Mouse (Mus musculus) forebrain, embryonic 11.5 days (tissue): ENCODE results near the gene Slc25a42. TPM values are rescaled to one million over a fixed set of nuclear protein-coding genes. Genes with fewer than 3 reads are reported as not detected.

Source experiments
- ATAC-seq: fragments of 200-750 bp; cut with Nextera tagmentation; replicated peaks from 2 replicates; pipeline ENCODE4 v1.8.0; 2017; ENCODE audit warnings: moderate TSS enrichment; ENCODE audit not compliant: low FRiP score
- DNase-seq: peaks from one replicate; pipeline ENCODE4 v3.0.0-alpha.2; 2017; ENCODE audit warnings: low spot score
- H3K27ac ChIP-seq: fragments of 300-500 bp; sonication (generic); 2 replicates; pipeline ENCODE4 v1.5.1; 2014; ENCODE audit warnings: low read depth, low read length
- H3K27me3 ChIP-seq: fragments of 300-500 bp; sonication (generic); 2 replicates; pipeline ENCODE4 v1.6.1; 2014; ENCODE audit warnings: mild to moderate bottlenecking, low read length, mixed read lengths; ENCODE audit not compliant: control insufficient read depth, insufficient read depth
- H3K36me3 ChIP-seq: fragments of 300-500 bp; sonication (generic); 2 replicates; pipeline ENCODE4 v1.6.1; 2014; ENCODE audit warnings: mild to moderate bottlenecking, low read length, moderate library complexity, mixed read lengths; ENCODE audit not compliant: control insufficient read depth, insufficient read depth
- H3K4me1 ChIP-seq: fragments of 300-500 bp; sonication (generic); replicated peaks from 2 replicates; pipeline ENCODE4 v1.6.1; 2014; ENCODE audit warnings: low read length, mixed read lengths; ENCODE audit not compliant: control insufficient read depth, insufficient read depth
- H3K4me2 ChIP-seq: fragments of 300-500 bp; sonication (generic); 2 replicates; pipeline ENCODE4 v1.6.1; 2014; ENCODE audit warnings: low read depth, mild to moderate bottlenecking, low read length, moderate library complexity, mixed read lengths; ENCODE audit not compliant: severe bottlenecking
- H3K4me3 ChIP-seq: fragments of 300-500 bp; sonication (generic); 2 replicates; pipeline ENCODE4 v1.5.1; 2014; ENCODE audit warnings: low read depth, low read length
- H3K9ac ChIP-seq: fragments of 300-500 bp; sonication (generic); 2 replicates; pipeline ENCODE4 v1.6.1; 2014; ENCODE audit warnings: low read length
- H3K9me3 ChIP-seq: fragments of 300-500 bp; sonication (generic); 2 replicates; pipeline ENCODE4 v1.6.1; 2016; ENCODE audit warnings: low read length, mixed read lengths; ENCODE audit not compliant: control insufficient read depth
- WGBS: fragments of 180-500 bp; shearing (Covaris S2); extraction: QIAGEN DNeasy Blood & Tissue Kit; methylation state at CpG from one replicate; pipeline ENCODE4 v1.1.7; 2014; 5-methylcytosine and 5-hydroxymethylcytosine counted together
- polyA plus RNA-seq: library from polyadenylated mRNA; unstranded; fragments of >200 nt; fragmentation: Nextera tagmentation; extraction: Ambion mirVana; gene quantifications from 2 replicates; pipeline ENCODE4 v1.2.1, GENCODE M21; 2014

Gene Slc25a42
- polyA plus RNA-seq, 1 experiment from 2014 or later = 1.9 TPM

DNA sequence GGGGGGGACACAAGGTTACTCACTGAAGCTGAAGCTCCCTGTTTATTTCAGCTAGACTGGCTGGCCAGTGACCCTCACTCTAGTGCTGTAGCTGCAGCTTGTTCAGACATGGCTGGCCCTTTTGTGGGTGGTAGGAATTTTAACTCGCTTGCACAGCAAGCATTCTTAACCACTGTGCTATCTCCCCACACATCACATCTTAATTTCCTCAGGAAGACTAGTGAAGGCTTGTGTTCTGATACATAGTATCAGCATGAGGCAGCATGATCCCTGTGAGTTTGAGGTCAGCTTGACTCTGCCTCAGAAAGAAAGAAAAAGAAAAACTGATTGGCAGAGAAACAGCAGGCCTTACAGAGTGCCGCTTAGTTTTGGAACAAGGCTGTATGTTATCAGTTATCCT, 25.7 kb upstream of the Slc25a42 start:
- no peak for DNase-seq
- H3K4me2 ChIP-seq = no peak overlapping the region
- H3K9ac ChIP-seq = no peak overlapping the region
- peaks cover 26% of the 10 kb centered on the region; the same call in 1 of the 2 replicates for H3K36me3 ChIP-seq
- H3K27ac ChIP-seq = no peak overlapping the region
- H3K9me3 ChIP-seq = no peaks in the 10 kb centered on the region
- no peaks in the 10 kb centered on the region for H3K27me3 ChIP-seq
- WGBS = 92% methylated on average over 2 of the region's 2 CpGs
- no peak overlapping the region for H3K4me3 ChIP-seq
- peaks cover 10% of the 10 kb centered on the region for H3K4me1 ChIP-seq
- no peak for ATAC-seq

DNA sequence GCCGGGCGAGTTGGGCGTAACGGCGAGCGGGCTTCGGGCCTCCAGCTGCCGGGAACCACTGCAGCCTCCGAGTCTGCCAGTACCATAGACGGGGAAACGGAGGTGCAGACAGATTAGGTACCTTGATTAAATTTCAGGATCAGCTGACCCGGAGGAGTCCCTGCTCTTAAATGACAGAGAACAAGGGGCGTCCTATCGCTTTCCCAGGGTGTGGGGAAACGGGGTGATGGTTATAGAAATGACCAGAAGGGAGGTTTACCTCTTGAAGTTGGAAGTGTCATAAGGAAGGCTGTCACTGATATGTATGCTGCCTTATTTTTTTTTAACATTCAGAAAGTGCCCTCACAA, 22.6 kb upstream of the Slc25a42 start:
- no peak for DNase-seq
- no peak; the same call in 1 of the 2 replicates for ATAC-seq
- WGBS = 1% methylated on average over 15 of the region's 15 CpGs
- H3K27ac ChIP-seq = peak overlapping the region; percentile 70
- H3K36me3 ChIP-seq = peaks cover 12% of the 10 kb centered on the region; the same call in 1 of the 2 replicates
- no peaks in the 10 kb centered on the region for H3K27me3 ChIP-seq
- peak overlapping the region; percentile 70 for H3K4me2 ChIP-seq
- peak overlapping the region; percentile 80 for H3K9ac ChIP-seq
- peaks cover 10% of the 10 kb centered on the region for H3K4me1 ChIP-seq
- H3K4me3 ChIP-seq = peak overlapping the region; percentile 67
- H3K9me3 ChIP-seq = no peaks in the 10 kb centered on the region

DNA sequence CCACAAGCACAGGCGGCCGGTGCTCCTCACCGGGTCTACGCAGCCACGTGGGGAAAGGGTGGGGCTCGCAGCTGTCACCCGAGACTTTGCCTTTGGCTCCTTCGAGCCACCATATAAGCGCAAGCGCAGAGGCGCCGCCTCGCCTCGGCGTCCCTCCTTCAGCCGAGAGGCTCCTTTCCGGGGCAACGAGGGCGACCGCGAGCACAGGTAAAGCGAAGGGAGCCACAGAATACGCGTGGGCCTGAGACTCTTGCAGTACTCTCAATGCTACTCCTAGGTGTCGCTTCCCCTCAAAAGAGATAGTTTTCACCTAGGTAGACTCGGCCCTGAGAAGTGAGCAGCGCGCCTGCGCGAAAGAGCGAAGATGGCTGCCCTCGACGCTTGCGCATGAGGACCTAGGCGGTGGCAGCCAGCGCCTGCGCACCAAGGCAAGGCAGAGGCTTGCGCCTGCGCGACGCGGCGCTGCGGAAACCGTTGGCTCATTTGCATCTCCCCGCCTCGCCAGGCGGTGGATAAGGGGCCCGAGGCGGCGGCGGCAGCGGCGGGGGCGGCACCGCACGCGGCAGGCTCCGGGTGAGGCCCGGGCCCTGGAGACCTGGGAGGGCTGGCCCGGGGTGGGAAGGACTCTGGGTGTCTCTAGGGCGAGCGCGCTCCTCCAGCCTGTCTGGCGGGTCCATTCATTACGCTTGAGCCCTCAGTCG, 22.1 kb upstream of the Slc25a42 start, which contains the start of the genes Sugp2 and Armc6:
Gene Sugp2 (plus strand): TSS at position 147 of the 701 bp plus-strand sequence.
Gene Armc6 (minus strand): TSS at position 387 of the 701 bp plus-strand sequence.
- Histone ChIP-seq H3K9ac (peak within 1 kb of the TSS; percentile 80), H3K27me3 (no peaks in the 10 kb centered on the region), H3K4me2 (peak within 1 kb of the TSS; percentile 98), H3K4me3 (peak within 1 kb of the TSS; percentile 67), H3K36me3 (peaks cover 12% of the 10 kb centered on the region; the same call in 1 of the 2 replicates), H3K27ac (peak within 1 kb of the TSS; percentile 78), H3K4me1 (peaks cover 10% of the 10 kb centered on the region), H3K9me3 (no peaks in the 10 kb centered on the region)
- peak; percentile 96 for ATAC-seq
- DNase-seq = peak; percentile 95
- under 1% methylated on average over 66 of the region's 67 CpGs for WGBS

DNA sequence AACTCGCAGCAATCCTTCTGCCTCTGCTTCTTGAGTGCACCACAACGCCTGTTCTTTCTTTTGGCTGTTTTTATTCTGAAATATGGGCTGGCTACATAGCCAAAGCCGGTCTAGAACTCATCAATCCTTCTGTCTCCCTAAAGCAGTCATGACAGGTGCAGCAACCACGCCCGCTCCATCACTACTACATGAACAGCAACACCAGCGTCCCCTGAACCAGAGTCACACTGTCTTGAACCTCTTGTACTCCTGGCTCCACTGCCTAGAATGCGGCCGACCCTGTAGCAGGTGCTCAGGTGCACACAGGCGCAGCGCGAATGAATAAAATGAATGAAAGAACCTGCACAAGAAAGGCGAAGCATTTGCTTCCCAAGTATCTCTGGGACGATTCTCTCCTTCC, 21.5 kb upstream of the Slc25a42 start:
- Histone ChIP-seq H3K4me1 (peaks cover 10% of the 10 kb centered on the region), H3K4me2 (peak overlapping the region; percentile 98), H3K9me3 (no peaks in the 10 kb centered on the region), H3K4me3 (peak overlapping the region; percentile 67), H3K27me3 (no peaks in the 10 kb centered on the region), H3K36me3 (peaks cover 11% of the 10 kb centered on the region; the same call in 1 of the 2 replicates), H3K27ac (no peak overlapping the region; the same call in 1 of the 2 replicates), H3K9ac (peak overlapping the region; percentile 80)
- ATAC-seq (peak; percentile 35), DNase-seq (no peak)
- 7% methylated on average over 13 of the region's 13 CpGs for WGBS

DNA sequence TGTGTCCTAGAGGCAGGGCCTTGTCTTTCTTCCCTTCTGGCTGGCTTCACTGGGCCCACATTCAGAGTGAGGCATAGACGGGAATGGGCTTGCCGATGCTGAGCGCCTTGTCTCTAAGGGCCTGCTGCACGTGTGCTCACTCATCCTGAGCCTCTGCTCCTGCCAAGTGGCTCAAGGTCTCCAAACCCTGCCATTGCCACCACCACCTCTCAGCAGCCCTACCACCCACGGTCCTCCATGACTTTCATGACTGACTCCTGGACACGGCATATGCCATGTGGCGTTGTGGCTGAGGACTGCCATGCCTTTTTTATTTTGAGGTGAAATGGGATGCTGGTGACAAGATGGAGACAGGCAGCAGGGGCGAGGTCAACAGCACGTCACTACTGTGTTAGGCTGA, 18.7 kb upstream of the Slc25a42 start:
- Histone ChIP-seq H3K4me3 (no peak overlapping the region), H3K4me1 (peaks cover 10% of the 10 kb centered on the region), H3K36me3 (no peaks in the 10 kb centered on the region; the same call in 1 of the 2 replicates), H3K9me3 (no peaks in the 10 kb centered on the region), H3K27ac (no peak overlapping the region), H3K9ac (no peak overlapping the region), H3K27me3 (no peaks in the 10 kb centered on the region), H3K4me2 (no peak overlapping the region)
- DNase-seq (no peak), ATAC-seq (no peak)
- 91% methylated on average over 9 of the region's 9 CpGs for whole genome bisulfite sequencing

DNA sequence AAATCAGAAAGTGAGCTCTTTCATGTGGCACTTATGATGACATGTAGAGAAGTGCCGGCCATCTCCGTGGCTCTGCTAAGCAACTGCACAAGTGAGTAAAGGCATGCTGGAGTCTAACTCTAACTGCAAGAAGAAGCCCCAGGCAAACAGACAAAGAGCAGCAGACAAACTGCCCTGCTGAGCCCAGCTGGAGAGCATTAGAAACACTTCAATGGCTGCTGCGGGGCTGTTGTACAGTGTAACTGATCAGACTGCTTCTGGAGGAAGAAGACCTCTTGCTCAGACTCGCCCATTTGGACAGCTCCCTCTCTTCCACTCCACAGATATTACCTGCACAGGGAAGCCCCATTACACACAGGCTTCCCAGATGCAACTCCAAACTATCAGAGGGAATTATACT, 15.9 kb upstream of the Slc25a42 start:
- ATAC-seq (no peak), DNase-seq (no peak)
- 32% methylated on average over 4 of the region's 4 CpGs for WGBS

DNA sequence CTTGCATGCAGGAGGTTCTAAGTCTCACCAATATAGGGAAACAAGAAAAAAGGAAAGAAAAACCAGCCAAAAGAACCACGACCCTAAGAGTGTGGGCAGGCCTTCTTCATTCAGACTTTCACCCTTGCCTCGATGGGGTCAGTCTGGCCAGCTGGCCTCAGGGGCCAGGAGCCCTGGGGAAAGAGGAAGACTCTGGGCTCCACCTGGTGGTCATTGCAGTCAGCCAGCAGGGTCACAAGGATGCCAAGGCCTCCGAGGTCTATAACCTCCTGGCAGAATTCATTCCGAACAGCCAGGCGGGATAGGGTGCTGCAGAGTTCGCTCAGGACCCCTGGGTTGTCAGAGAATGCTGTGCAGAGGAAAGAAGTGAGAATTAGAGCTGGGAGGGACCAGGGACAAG, 11.2 kb upstream of the Slc25a42 start:
- WGBS = 54% methylated on average over 6 of the region's 6 CpGs
- H3K27me3 ChIP-seq = no peaks in the 10 kb centered on the region
- no peaks in the 10 kb centered on the region for H3K36me3 ChIP-seq
- H3K4me3 ChIP-seq = no peak overlapping the region
- DNase-seq (no peak), ATAC-seq (no peak)
- H3K4me2 ChIP-seq = no peak overlapping the region
- no peaks in the 10 kb centered on the region for H3K4me1 ChIP-seq
- H3K9me3 ChIP-seq = no peaks in the 10 kb centered on the region
- H3K9ac ChIP-seq = no peak overlapping the region
- no peak overlapping the region for H3K27ac ChIP-seq

More for the DNA sequence above, 15.9 kb upstream of the Slc25a42 start:
- H3K27me3 ChIP-seq = no peaks in the 10 kb centered on the region
- no peak overlapping the region for H3K9ac ChIP-seq
- H3K27ac ChIP-seq = no peak overlapping the region
- H3K36me3 ChIP-seq = no peaks in the 10 kb centered on the region; the same call in 1 of the 2 replicates
- H3K4me3 ChIP-seq = no peak overlapping the region
- H3K4me2 ChIP-seq = no peak overlapping the region
- H3K9me3 ChIP-seq = no peaks in the 10 kb centered on the region
- no peaks in the 10 kb centered on the region for H3K4me1 ChIP-seq

DNA sequence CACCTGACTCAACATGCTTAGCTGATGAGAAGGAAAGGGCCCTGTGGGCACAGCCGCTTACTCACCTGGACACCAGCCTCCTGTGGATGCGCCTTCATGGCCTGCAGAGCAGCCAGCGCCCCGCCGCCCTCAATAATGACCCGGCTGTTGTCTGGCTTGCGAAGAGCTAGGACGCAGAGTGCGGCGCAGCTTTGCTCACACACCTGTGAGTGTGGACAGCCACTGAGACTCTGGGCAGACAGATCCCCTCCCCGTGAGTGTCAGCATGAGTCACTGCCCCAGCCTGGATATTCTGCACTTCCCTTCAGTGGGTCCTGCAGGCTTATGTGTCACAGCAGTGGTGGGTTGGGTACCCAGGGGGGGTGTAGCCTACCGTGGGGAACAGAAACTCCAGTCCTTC, 9.9 kb upstream of the Slc25a42 start:
- Histone ChIP-seq H3K9ac (no peak overlapping the region), H3K4me1 (no peaks in the 10 kb centered on the region), H3K4me3 (no peak overlapping the region), H3K27ac (no peak overlapping the region), H3K9me3 (no peaks in the 10 kb centered on the region), H3K27me3 (no peaks in the 10 kb centered on the region), H3K4me2 (no peak overlapping the region), H3K36me3 (no peaks in the 10 kb centered on the region)
- DNase-seq = no peak
- ATAC-seq = no peak
- WGBS = 96% methylated on average over 12 of the region's 12 CpGs

DNA sequence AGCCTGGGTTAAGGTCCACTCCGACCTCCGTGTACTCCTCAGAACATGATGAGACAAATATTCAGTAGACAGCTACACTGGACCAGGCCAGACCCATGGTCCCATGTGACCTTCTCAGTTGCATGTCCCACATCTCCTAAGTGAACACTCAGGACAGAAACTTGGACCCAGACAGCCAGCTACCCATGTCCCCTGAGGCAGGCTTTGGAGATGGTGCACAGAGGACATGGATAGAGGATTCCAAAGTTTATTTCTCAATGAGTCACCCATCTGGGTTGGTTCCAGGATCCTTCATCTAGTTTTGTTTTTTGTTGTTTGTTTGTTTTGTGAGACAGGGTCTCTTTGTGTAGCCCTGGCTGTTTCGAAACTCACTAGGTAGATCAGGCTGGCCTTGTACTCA, 8.8 kb upstream of the Slc25a42 start:
- Histone ChIP-seq H3K27ac (no peak overlapping the region), H3K4me2 (no peak overlapping the region), H3K36me3 (no peaks in the 10 kb centered on the region), H3K4me3 (no peak overlapping the region), H3K27me3 (no peaks in the 10 kb centered on the region), H3K9ac (no peak overlapping the region), H3K9me3 (no peaks in the 10 kb centered on the region), H3K4me1 (no peaks in the 10 kb centered on the region)
- DNase-seq = no peak
- no peak for ATAC-seq
- WGBS = 95% methylated on average over 3 of the region's 3 CpGs
